Mouse (Mus musculus) small intestine, adult 2 months (tissue): Measurements from ENCODE around the gene Cpne7.

Source experiments
- CTCF ChIP-seq: fragments of 200-500 bp; IDR thresholded peaks from 2 replicates; pipeline ENCODE4 v1.5.1; 2012; ENCODE audit warnings: low read depth, mild to moderate bottlenecking, control low read depth, inconsistent platforms, low read length, moderate library complexity, mixed read lengths; ENCODE audit not compliant: insufficient replicate concordance, insufficient read length; ENCODE audit errors: extremely low read depth
- POLR2A ChIP-seq: fragments of 200-500 bp; IDR thresholded peaks from 2 replicates; pipeline ENCODE4 v1.6.1; 2012; ENCODE audit warnings: low read depth, mild to moderate bottlenecking, control low read depth, inconsistent platforms, low read length, moderate library complexity

DNA sequence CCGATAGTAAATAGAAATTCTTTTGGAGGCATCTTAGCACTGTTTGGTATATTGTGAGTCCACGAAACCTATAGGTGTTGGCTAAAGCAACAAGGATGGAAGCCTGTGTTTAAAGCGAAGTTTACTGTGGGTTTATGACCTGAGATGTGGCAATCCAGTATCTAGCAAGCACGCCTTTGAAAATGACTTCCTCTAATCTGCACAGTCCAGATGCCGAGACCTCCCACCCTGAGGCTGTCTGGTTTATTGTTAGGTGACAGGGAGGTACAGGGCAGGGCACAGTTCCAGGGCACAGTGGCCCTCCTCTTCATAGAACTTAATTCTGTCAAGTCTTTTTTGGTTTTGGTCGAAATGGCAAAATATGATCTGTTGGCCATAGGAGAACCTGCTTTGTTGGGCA, 40.0 kb upstream of the Cpne7 start:
- no peak for TF ChIP-seq POLR2A
- no peak for TF ChIP-seq CTCF
